Comparison of ENCODE assay signal across 15 mouse cellular contexts in the genomic region with DNA sequence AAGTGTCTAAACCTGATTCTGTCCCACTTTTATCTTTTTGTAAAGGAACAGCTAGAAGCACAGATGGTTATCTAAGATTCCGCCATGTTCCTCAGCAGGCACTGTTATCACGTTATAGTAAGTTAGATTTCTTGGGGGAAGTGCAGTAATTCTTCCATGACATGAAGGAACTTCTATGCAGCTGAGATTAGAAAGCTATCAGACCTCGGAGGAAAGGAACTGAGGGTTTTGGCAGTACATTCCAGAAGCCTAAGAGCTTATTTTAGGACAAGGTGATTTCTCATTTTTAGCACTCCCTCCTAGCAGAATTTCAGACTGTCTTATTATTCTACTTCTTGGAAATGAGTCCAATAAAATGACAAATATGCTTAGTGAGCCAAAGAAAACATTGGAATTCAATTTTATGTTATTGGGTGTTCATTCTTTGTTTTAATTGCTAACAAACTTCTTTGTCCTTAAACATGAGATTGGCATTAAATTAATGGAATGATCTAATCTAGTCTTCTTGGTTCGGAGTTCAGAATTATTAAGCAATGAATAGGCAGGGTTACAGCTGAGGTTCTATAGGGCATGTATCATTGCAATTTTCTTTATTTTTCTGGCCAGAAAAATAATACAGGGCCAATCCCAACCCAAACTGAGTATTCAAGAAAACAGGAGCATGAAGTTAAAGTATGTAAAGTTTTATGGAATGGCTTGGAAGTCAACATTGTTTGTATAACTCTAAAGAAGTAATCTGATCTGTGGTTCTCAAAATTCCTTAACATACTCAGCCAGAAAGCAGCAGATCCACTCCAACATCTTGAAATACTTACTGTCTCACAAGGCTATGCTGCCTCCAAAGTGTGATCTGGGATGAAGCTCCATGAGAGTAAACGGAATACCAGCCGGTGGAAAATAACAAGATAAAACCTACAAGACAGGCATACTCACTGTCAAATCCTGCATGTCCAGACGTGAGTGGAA.
DNase-seq lines count a peak whose midpoint lies in the region; ATAC-seq and TF ChIP-seq lines count a peak whose summit lies in the region.
"Had no signal": no experiment of that assay in that cellular context is flagged by ENCODE, and none has a peak within 500 bp of the region (broad histone marks: within the 10 kb centered on the region; RNA-seq: fewer than 3 reads in every experiment).

No protein-coding gene starts in this region.

- no peak overlapping the region for H3K4me3 ChIP-seq in kidney, postnatal 0 days (replicated peaks; ENCODE audit: low read depth, low read length)
- no peak overlapping the region for H3K4me3 ChIP-seq in embryonic facial prominence, embryonic 13.5 days
- no peak overlapping the region for H3K4me3 ChIP-seq in limb, embryonic 15.5 days
- H3K4me3 ChIP-seq in liver, embryonic 11.5 days (ENCODE audit: low read depth, low read length), result no peak overlapping the region
- H3K4me3 ChIP-seq: myocyte had no signal

- H3K27me3 ChIP-seq in kidney, postnatal 0 days (ENCODE audit: insufficient read depth, low read length), result no peaks in the 10 kb centered on the region
- H3K27me3 ChIP-seq in embryonic facial prominence, embryonic 13.5 days, result no peaks in the 10 kb centered on the region
- no peaks in the 10 kb centered on the region for H3K27me3 ChIP-seq in limb, embryonic 15.5 days
- H3K27me3 ChIP-seq in liver, embryonic 11.5 days (replicated peaks; ENCODE audit: control insufficient read depth, insufficient read depth, low read length), result no peaks in the 10 kb centered on the region

- TF ChIP-seq CTCF in kidney, postnatal 0 days (IDR thresholded peaks at IDR 0.05; ENCODE audit: low read depth), result no peak

- ATAC-seq in kidney, postnatal 0 days (replicated peaks; ENCODE audit: low FRiP score, low read depth), result no peak
- no peak for ATAC-seq in embryonic facial prominence, embryonic 13.5 days (ENCODE audit: insufficient number of reproducible peaks, insufficient read depth, low FRiP score, low TSS enrichment, low read depth)
- peak; percentile 71; the same call in 1 of the 2 replicates for ATAC-seq in limb, embryonic 15.5 days (ENCODE audit: insufficient number of reproducible peaks, low FRiP score, low TSS enrichment, low read depth)
- ATAC-seq in liver, embryonic 11.5 days (replicated peaks; ENCODE audit: low FRiP score), result no peak
- ATAC-seq: forebrain, embryonic 14.5 days; liver, postnatal 0 days had no signal

- H3K4me1 ChIP-seq in kidney, postnatal 0 days (replicated peaks; ENCODE audit: insufficient read depth, low read length), result no peaks in the 10 kb centered on the region
- 0 out of 2 replicates have a peak, but pooled peaks cover 3% of the 10 kb centered on the region for H3K4me1 ChIP-seq in embryonic facial prominence, embryonic 13.5 days
- H3K4me1 ChIP-seq in limb, embryonic 15.5 days, result no peaks in the 10 kb centered on the region
- no peaks in the 10 kb centered on the region for H3K4me1 ChIP-seq in liver, embryonic 11.5 days (replicated peaks; ENCODE audit: control insufficient read depth, insufficient read depth, low read length)

- WGBS in kidney, postnatal 0 days, result 38% methylated on average over 7 of the region's 7 CpGs
- WGBS in embryonic facial prominence, embryonic 13.5 days, result 28% methylated on average over 7 of the region's 7 CpGs
- 26% methylated on average over 7 of the region's 7 CpGs for WGBS in limb, embryonic 15.5 days
- 50% methylated on average over 7 of the region's 7 CpGs for WGBS in liver, embryonic 11.5 days

- H3K4me2 ChIP-seq in kidney, postnatal 0 days (ENCODE audit: low read length), result no peak overlapping the region
- no peak overlapping the region for H3K4me2 ChIP-seq in embryonic facial prominence, embryonic 13.5 days
- H3K4me2 ChIP-seq in limb, embryonic 15.5 days, result no peak overlapping the region
- no peak overlapping the region for H3K4me2 ChIP-seq in liver, embryonic 11.5 days
- H3K4me2 ChIP-seq: midbrain, embryonic 11.5 days had no signal

- H3K9ac ChIP-seq in kidney, postnatal 0 days (ENCODE audit: low read depth, low read length), result no peak overlapping the region
- no peak overlapping the region for H3K9ac ChIP-seq in embryonic facial prominence, embryonic 13.5 days
- H3K9ac ChIP-seq in limb, embryonic 15.5 days, result no peak overlapping the region
- H3K9ac ChIP-seq in liver, embryonic 11.5 days (ENCODE audit: low read depth, low read length), result no peak overlapping the region
- H3K9ac ChIP-seq: liver, postnatal 0 days had no signal

- no peak overlapping the region for H3K27ac ChIP-seq in kidney, postnatal 0 days
- H3K27ac ChIP-seq in embryonic facial prominence, embryonic 13.5 days, result peak overlapping the region; percentile 16; the same call in 1 of the 2 replicates
- H3K27ac ChIP-seq in limb, embryonic 15.5 days, result no peak overlapping the region
- H3K27ac ChIP-seq in liver, embryonic 11.5 days (ENCODE audit: low read depth, low read length), result no peak overlapping the region

- H3K9me3 ChIP-seq in kidney, postnatal 0 days (replicated peaks; ENCODE audit: low read length), result no peaks in the 10 kb centered on the region
- H3K9me3 ChIP-seq in embryonic facial prominence, embryonic 13.5 days, result no peaks in the 10 kb centered on the region
- H3K9me3 ChIP-seq in limb, embryonic 15.5 days, result no peaks in the 10 kb centered on the region
- no peaks in the 10 kb centered on the region for H3K9me3 ChIP-seq in liver, embryonic 11.5 days (ENCODE audit: control insufficient read depth, low read length)

- H3K36me3 ChIP-seq in kidney, postnatal 0 days (ENCODE audit: insufficient read depth, low read length), result no peaks in the 10 kb centered on the region
- H3K36me3 ChIP-seq in embryonic facial prominence, embryonic 13.5 days, result no peaks in the 10 kb centered on the region
- no peaks in the 10 kb centered on the region for H3K36me3 ChIP-seq in limb, embryonic 15.5 days
- H3K36me3 ChIP-seq in liver, embryonic 11.5 days (ENCODE audit: control insufficient read depth, insufficient read depth, low read length), result no peaks in the 10 kb centered on the region

- peak; percentile 70 for DNase-seq in kidney, postnatal 0 days (ENCODE audit: low spot score)
- no peak for DNase-seq in kidney, adult 18-20 months
- DNase-seq in brain, adult 2 months (ENCODE audit: low read depth, low spot score), result peak; percentile 48
- no peak for DNase-seq in c-Kit-positive CD71-positive TER-119-positive erythroid progenitor cells, embryonic 14.5 days (ENCODE audit: low spot score)
- DNase-seq in liver, embryonic 11.5 days (ENCODE audit: low spot score), result no peak
- no peak for DNase-seq in thymus, adult 18-20 months
- DNase-seq: adrenal gland, postnatal 25 days; cerebellum, postnatal 36 days; heart, adult 11 months; liver, postnatal 0 days had no signal

Comparison
In these comparisons a context has a peak if more than half of its experiments do, and no peak if none do; other contexts are left out.
1. DNase-seq: peak in kidney, postnatal 0 days (single experiment) and brain, adult 2 months (single experiment); none in kidney, adult 18-20 months (single experiment), c-Kit-positive CD71-positive TER-119-positive erythroid progenitor cells, embryonic 14.5 days (single experiment), liver, embryonic 11.5 days (single experiment) and thymus, adult 18-20 months (0 of 2).